Mouse (Mus musculus) megakaryocyte-erythroid progenitor cell, adult 5-6 weeks (primary cell): ENCODE results near the gene Gjd3. TPM values are rescaled to one million over a fixed set of nuclear protein-coding genes. Genes with fewer than 3 reads are reported as not detected.

ENCODE experiments used
- ATAC-seq: replicated peaks from 2 replicates; pipeline ENCODE4 v1.8.0; 2016; ENCODE audit warnings: mild to moderate bottlenecking, inconsistent platforms; ENCODE audit not compliant: severe bottlenecking, poor library complexity, low FRiP score, low TSS enrichment
- total RNA-seq, 2 experiments: library from RNA; stranded (forward) in 1 of 2; stranded (reverse) in 1 of 2; fragments of 200-1000, 215-1000 nt in 1 of 2; fragments of >200 nt in 1 of 2; fragmentation: Nextera tagmentation in 1 of 2; gene quantifications; 2 replicates each; pipeline ENCODE4 v1.2.3; 2014 to 2017

Gjd3 gene
- total RNA-seq, 2 experiments from 2014 or later: not detected

- ATAC-seq: no peak
Measured at GRCm38 (mm10) chr11:98951026-98951906, 31.6 kb downstream of the Gjd3 start.

GRCm38 (mm10) chr11:98950484-98950883 is 32.3 kb downstream of the Gjd3 start:
- no peak for ATAC-seq

DNA sequence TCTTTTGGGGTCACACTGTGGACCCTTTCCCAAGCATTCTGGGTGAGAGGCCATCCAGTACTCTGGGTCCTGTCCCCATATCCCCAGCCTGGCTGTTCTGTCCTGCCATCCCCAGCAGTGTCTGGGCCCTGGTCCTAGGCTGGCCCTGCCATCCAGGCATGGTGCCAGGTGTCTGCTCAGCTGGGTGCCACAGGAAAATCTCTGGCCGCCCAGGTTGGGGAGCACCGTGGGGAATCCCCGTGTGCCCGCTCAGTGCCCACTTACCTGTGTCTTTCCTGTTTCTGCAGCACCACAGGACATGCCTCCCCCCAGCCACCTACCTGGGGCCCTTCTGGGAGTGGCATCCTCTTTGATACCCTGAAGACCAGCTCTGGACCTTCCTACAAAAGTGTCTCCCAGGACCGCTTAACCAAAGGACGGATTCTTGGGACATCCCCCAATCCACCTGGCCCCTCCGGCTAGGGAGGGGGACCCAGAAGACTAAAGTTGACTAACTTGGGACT is 32.8 kb downstream of the Gjd3 start:
- ATAC-seq: no peak

GRCm38 (mm10) chr11:98949242-98949957 is 33.4 kb downstream of the Gjd3 start:
- no peak for ATAC-seq

DNA sequence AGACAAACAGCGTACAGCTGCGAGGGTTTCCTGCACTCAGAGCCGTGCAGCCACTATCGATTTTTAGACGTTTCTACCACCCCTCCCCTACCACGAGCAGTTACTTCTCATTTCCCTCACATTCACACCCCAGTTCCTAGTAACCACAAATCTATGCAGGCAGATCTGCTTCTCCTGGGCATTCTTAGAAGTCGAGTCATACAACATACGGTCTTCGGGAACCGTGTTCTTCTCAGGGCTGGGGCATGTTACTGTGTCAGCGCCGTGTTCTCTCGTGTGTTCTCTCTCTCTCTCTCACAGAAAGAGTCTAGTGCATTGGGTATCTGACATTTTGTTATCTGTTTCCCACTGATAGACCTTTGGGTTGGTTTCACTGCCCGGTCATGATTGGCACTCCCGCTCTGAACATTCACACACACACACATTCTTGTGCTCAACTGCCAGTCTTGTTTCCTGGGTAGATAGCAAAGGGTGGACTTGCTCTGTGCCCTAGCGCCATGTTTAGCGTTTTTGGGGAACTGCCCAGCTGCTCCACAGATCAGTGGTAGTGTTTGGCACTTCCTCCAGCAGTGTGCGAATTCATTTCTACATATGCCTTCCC is 34.7 kb downstream of the Gjd3 start:
- ATAC-seq: peak; percentile 75

- ATAC-seq: no peak
Measured at GRCm38 (mm10) chr11:98945605-98945977, 37.2 kb downstream of the Gjd3 start.

- ATAC-seq: no peak
Measured at GRCm38 (mm10) chr11:98944897-98945604, 37.8 kb downstream of the Gjd3 start.

DNA sequence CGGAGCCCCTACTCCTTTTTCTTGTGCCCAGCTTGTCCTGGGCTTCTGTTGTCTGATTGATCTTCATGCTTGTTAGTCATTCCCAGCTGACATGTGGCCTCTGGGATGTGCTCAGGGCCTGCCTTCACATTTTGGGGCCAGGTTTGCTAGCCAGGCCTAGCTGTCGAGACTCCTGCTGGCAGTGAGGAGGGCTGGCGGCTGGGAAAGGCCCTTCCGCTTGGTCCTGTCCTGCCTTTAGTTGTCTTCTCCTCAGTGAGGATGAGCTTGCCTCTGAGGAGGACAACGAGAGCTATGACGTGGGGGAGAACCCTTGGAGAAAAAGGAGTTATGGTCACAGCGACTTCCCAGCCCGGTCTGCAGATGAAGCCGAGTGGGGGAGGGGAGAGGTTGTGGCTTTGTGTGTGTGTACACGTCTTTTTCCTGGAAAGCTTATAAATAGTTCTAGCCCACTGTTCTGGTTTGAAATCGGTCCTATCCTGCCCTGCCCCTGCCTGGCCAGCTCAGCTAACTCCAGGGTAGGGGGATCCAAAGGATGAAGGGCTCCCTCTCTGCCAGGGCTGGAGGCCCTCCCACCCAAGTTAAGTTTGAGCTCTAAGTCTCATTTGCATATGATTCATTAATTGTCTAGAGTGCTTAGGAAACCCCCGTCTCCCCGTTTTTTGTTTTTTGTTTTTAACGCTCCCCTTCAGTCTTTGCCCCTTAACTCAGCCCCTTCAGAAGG is 38.9 kb downstream of the Gjd3 start:
- ATAC-seq: no peak

GRCm38 (mm10) chr11:98942923-98943641 is 39.7 kb downstream of the Gjd3 start:
- no peak for ATAC-seq

GRCm38 (mm10) chr11:98942555-98942922 is 40.3 kb downstream of the Gjd3 start:
- no peak for ATAC-seq

DNA sequence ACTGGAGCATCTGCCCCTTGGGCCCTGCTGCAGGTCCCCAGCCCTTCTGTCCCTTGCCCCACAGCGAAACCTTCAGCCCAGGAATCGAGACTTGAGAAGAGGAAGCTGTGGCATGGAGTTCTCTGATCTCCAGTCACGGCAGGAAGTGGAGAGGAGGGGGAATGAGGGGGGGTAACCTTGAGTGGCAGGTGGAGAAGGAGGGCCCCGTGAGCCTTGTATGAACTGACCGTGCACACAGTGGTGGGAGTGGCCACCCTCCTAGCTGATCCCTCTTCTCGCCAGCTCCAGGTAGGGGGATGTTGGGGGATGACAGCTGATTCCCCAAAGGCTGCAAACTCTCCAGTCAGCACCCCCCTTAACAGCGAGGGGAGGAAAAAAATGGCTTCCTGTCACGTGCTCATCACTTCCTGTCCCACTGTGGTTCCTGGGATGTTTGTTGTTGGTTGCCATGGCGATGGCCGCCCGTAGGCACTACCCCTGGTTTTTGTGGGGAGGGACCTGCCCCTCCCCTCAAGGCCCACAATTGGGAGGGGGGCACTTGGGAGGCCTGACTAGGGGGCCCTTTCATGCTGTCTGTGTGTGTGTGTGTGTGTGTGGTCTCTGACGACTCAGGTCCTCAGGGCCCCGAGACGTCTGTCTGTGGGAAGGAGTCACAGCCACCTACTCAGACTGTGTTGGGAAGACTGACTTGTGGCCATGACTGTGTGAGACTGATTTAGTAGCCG is 40.8 kb downstream of the Gjd3 start:
- ATAC-seq: peak; percentile 65

DNA sequence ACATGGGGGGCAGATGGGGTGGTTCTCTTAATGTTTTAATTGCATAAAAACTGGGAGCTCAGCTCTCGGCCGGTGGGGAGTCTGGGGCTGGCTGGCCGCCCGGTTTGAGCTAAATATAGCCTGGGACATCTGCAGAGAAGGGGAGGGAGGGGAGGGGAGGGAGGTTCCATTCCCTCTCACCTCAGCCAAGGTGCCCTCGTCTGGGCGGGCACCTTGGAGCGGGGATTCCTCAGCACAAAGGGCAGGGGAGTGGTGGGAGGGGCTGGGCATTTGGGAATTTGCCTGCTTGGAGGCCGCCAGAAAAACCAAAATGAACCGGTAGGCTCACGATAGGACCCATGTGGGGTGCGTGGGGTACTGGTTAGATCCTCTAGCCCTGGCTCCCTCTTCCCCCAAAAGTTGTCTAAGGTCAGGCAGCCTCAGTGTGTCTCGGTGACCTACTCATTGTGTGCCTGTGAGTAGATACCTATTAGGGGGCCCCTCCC is 41.4 kb downstream of the Gjd3 start:
- ATAC-seq: no peak

DNA sequence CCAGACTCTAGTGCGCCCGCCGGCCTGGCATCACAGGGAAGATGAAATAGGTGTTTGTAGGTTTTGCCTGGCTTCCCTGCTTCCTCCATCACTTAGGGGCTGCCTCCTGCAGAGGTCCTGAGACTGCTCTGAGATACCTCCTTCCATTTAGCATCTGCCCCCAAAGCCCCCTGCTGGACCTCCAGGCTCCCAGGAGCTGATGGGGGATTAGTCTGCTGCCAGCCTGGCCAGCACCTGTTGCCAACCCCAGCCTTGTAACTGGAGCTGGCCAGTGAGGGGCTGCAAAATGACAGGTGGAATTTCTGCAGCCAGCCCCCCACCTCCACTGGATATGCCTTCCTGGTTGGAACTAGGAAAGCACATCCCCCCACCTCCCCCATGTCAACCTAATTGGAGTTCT is 42.0 kb downstream of the Gjd3 start:
- no peak for ATAC-seq

DNA sequence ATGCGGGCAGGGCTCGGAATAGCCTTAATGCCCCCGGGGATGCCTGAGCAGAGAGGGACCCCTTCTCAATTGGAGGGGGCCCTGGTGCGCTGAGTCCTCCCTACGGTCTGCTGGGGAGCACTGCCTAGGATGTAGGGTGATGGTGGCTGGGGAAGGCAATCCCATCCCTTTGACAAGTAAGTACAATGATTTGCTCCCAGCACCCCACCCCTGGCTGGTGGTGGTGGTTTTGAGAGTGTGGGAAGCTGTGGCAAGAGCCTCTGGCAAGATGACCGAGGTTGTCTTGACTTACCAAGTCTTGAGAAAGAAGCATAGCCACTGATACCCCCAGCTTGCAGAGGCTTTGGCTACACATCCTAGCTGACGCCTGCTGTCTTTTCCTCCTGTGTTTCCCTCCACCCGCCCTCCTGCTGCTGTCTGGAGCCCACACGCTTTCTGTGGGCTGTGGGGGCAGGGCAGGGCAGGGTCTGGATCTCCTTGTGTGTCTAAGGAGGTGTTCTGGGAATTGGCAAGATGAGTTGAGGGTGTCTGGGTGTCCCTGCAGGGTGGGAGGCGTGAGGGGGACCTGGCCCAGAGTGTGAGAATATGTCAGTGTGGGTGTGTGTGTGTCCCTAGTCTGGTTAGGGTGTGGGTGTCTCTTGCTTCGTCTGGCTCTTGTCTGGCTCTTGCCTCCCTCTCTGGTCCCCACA is 42.7 kb downstream of the Gjd3 start:
- ATAC-seq: no peak

DNA sequence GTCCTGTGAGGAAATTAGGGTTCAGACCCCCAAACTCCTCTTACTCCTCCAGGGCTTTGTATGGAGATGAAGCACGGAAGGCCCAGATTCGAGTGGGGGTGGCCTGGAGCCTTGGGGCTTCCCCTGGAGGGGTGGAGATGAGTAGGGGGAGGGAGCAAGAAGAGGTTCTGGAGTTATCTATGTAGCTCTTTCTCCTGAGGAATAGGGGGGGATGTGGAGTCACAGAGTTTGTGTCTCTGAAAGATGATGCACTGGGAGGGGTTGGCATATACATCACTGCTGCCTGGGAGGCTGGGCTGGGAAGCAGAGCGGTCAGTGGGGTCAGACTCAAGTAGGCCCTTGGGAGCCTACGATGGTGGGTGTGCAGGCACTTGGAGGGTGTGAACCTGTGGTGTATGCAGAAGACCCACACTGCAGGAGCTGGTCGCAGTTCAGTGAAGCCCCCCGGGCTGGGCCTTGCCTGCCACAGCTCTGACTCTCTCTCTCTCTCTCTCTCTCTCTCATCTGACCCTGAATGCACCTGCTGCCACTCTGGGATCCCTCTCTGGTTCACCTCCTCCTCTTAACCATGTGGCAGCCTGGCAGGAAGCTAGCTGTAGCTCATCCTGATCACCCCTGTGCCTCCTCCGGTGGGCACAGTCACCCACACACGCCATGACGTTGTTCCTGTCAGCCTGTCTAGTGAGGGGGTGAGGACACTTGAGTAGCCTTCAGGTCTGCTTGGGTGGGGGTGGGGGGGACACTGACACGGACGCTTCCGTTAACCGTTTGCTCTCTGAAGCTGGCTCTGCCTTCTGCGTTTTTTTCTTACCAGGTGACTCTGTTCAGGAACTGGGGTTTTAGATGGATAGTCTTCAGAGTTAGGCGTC is 43.5 kb downstream of the Gjd3 start:
- no peak for ATAC-seq

DNA sequence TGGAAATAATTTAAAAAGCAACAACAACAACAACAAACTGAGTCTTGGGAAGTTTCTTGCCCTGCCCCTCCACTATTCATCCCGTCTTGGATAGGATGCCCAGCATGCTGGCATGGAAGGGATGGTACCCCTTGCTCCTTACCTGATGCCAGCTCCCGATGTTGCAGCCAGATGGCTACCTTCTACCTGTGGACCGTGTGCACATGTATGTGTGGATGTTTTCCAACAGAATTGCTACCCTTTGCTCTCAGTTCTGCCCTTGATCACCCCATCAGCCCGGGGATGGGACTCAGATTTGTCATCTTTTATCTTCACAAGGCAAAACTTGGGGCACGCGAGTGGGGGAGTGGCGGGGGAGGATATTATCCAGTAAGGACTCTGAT is 44.1 kb downstream of the Gjd3 start:
- no peak for ATAC-seq
